Comparison of ENCODE assay signal across 8 mouse cellular contexts in the genomic region with DNA sequence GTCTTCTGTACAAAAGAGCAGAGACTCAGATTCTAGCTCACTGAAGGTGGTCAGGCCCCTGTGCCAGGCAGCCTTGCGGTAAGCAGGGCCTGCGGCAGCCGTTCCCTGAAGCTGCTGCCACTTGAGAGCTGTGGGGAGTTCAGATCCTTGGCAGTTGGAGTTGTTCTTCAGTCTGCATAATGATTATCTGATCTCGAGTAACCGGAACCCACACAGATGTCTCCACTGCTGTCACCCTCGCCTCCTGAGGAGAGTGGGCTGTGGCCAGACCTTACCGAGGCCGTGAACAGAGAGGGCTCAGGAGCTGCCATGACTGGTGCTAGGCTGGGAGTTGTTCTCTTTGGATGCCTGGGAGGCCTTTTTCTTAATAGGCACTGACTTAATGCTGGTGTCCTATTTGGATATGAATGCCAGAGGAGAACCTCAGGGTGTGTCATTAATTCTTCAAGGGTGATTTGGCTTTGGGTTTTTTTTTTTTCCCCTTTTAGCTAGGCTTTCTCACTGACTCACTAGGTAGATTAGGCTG. TPM values are rescaled to one million over a fixed set of nuclear protein-coding genes. Genes with fewer than 3 reads are reported as not detected.
DNase-seq lines count a peak whose midpoint lies in the region; ATAC-seq and TF ChIP-seq lines count a peak whose summit lies in the region.
"Had no signal": no experiment of that assay in that cellular context is flagged by ENCODE, and none has a peak within 500 bp of the region (broad histone marks: within the 10 kb centered on the region; RNA-seq: fewer than 3 reads in every experiment).

No protein-coding gene starts in this region.

- H3K27me3 ChIP-seq in forebrain, embryonic 10.5 days (ENCODE audit: poor library complexity, severe bottlenecking) = no peaks in the 10 kb centered on the region
- no peaks in the 10 kb centered on the region for H3K27me3 ChIP-seq in myocyte (ENCODE audit: control insufficient read depth, insufficient read depth, insufficient read length)
- no peaks in the 10 kb centered on the region for H3K27me3 ChIP-seq in kidney, embryonic 16.5 days (ENCODE audit: insufficient read depth, low read length)
- H3K27me3 ChIP-seq: limb, embryonic 15.5 days had no signal

- H3K9ac ChIP-seq in kidney, embryonic 16.5 days (replicated peaks; ENCODE audit: low read length) = no peak overlapping the region
- H3K9ac ChIP-seq: limb, embryonic 15.5 days had no signal

- DNase-seq in left cerebral cortex, postnatal 4 days = peak; percentile 36
- no peak for DNase-seq in left cerebral cortex, adult 18-20 months (ENCODE audit: low spot score in 2 of 2)
- peak; percentile 85 for DNase-seq in brain, adult 2 months (ENCODE audit: low read depth, low spot score)
- no peak for DNase-seq in forebrain, embryonic 10.5 days (ENCODE audit: extremely low spot score, low spot score)
- DNase-seq in urinary bladder, postnatal 10 days (ENCODE audit: low spot score) = no peak

- ATAC-seq in kidney, embryonic 16.5 days (ENCODE audit: low FRiP score, low TSS enrichment) = no peak

- 73% methylated on average over 8 of the region's 8 CpGs for WGBS in forebrain, embryonic 10.5 days
- WGBS in kidney, embryonic 16.5 days = 42% methylated on average over 8 of the region's 8 CpGs

- TF ChIP-seq POLR2A in myocyte (IDR thresholded peaks at IDR 0.05; ENCODE audit: insufficient read length, low read depth) = no peak

- intact Hi-C loops in left cerebral cortex, postnatal 4 days (cut with DNase I) = no loop called here

- H3K4me1 ChIP-seq in forebrain, embryonic 10.5 days = peaks cover 55% of the 10 kb centered on the region
- peaks cover 48% of the 10 kb centered on the region for H3K4me1 ChIP-seq in kidney, embryonic 16.5 days (ENCODE audit: insufficient read depth, low read length)

- peaks cover 100% of the 10 kb centered on the region for H3K36me3 ChIP-seq in forebrain, embryonic 10.5 days (replicated peaks)
- H3K36me3 ChIP-seq in myocyte (ENCODE audit: control insufficient read depth, insufficient read depth) = peaks cover 33% of the 10 kb centered on the region
- H3K36me3 ChIP-seq in kidney, embryonic 16.5 days (ENCODE audit: insufficient read depth, low read length) = peaks cover 57% of the 10 kb centered on the region

- peak overlapping the region; percentile 17; the same call in 1 of the 2 replicates for H3K27ac ChIP-seq in forebrain, embryonic 10.5 days
- no peak overlapping the region for H3K27ac ChIP-seq in kidney, embryonic 16.5 days (ENCODE audit: low read length)
- H3K27ac ChIP-seq: limb, embryonic 15.5 days had no signal

- H3K9me3 ChIP-seq in forebrain, embryonic 10.5 days = no peaks in the 10 kb centered on the region
- H3K9me3 ChIP-seq in kidney, embryonic 16.5 days (ENCODE audit: low read length) = no peaks in the 10 kb centered on the region
- H3K9me3 ChIP-seq: limb, embryonic 15.5 days had no signal

- peak overlapping the region; percentile 9; the same call in 1 of the 2 replicates for H3K4me3 ChIP-seq in forebrain, embryonic 10.5 days
- H3K4me3 ChIP-seq in myocyte = no peak overlapping the region
- H3K4me3 ChIP-seq in kidney, embryonic 16.5 days (ENCODE audit: low read length) = no peak overlapping the region
- H3K4me3 ChIP-seq: limb, embryonic 15.5 days had no signal

- peaks cover 81% of the 10 kb centered on the region for H3K79me2 ChIP-seq in myocyte (ENCODE audit: control insufficient read depth, insufficient read depth)

- H3ac ChIP-seq in myocyte (ENCODE audit: control insufficient read depth, insufficient read length) = no peak overlapping the region

- peak overlapping the region; percentile 67 for H3K4me2 ChIP-seq in myocyte (ENCODE audit: low read depth)
- no peak overlapping the region for H3K4me2 ChIP-seq in kidney, embryonic 16.5 days (replicated peaks; ENCODE audit: low read depth, low read length)
- H3K4me2 ChIP-seq: limb, embryonic 15.5 days had no signal

TF ChIP-seq in myocyte, 11 proteins besides CTCF, POLR2A, EP300 and RAD21:
- no peak for TF ChIP-seq CEBPB (IDR thresholded peaks at IDR 0.05; ENCODE audit: insufficient read depth, poor library complexity, severe bottlenecking)
- no peak for TF ChIP-seq MAX (IDR thresholded peaks at IDR 0.05; ENCODE audit: low read depth)
- peak in 1 of 3 experiments; percentile 30 for TF ChIP-seq MYOD1 (IDR thresholded peaks at IDR 0.05; ENCODE audit: control insufficient read depth in 1 of 3, insufficient read length in 2 of 3, low read depth in 2 of 3)
- peak in 2 of 3 experiments; percentile 23 to 62 for TF ChIP-seq MYOG (IDR thresholded peaks at IDR 0.05; ENCODE audit: control insufficient read depth in 1 of 3, insufficient read depth in 1 of 3, insufficient read length in 2 of 3, low read depth in 2 of 3)

RNA-seq across cellular contexts. Expression of a gene that starts 8.6 kb away (rescaled TPM):
- total RNA-seq in left cerebral cortex, postnatal 4 days (2021) = 100 to 1,000 TPM; 212 to 227 TPM
- total RNA-seq in left cerebral cortex, adult 18-20 months (2021) = 100 to 1,000 TPM; 190 to 202 TPM
- polyA plus RNA-seq in forebrain, embryonic 10.5 days (2016; fragmentation: Nextera tagmentation; extraction: Ambion mirVana) = 337 and 341 TPM in 2 replicates
- polyA plus RNA-seq in myocyte (2012; fragmentation: generic; extraction: Trizol) = 136 TPM
- polyA plus RNA-seq in kidney, embryonic 16.5 days (2015; fragmentation: Nextera tagmentation; extraction: Ambion mirVana) = 269 and 277 TPM in 2 replicates

RNA-seq across cellular contexts. Expression of a gene that starts 26.1 kb away (rescaled TPM):
- 1 to 10 TPM in 1 of 2 experiments, not detected in 1; 1.2 TPM for total RNA-seq in left cerebral cortex, postnatal 4 days (2021)
- under 1 TPM; 0.82 to 0.84 TPM for total RNA-seq in left cerebral cortex, adult 18-20 months (2021)
- not detected in 2 replicates for polyA plus RNA-seq in forebrain, embryonic 10.5 days (2016; fragmentation: Nextera tagmentation; extraction: Ambion mirVana)
- not detected for polyA plus RNA-seq in myocyte (2012; fragmentation: generic; extraction: Trizol)
- polyA plus RNA-seq in kidney, embryonic 16.5 days (2015; fragmentation: Nextera tagmentation; extraction: Ambion mirVana) = 0.15 TPM in 1 of 2 replicates, not detected in the other

RNA-seq across cellular contexts. Expression of a gene that starts 39.9 kb away (rescaled TPM):
- total RNA-seq in left cerebral cortex, postnatal 4 days (2021) = 1 to 10 TPM in 1 of 2 experiments, under 1 TPM in 1; 0.84 to 1.2 TPM
- total RNA-seq in left cerebral cortex, adult 18-20 months (2021) = 1 to 10 TPM; 2.6 to 4.3 TPM
- 13.7 and 14.7 TPM in 2 replicates for polyA plus RNA-seq in forebrain, embryonic 10.5 days (2016; fragmentation: Nextera tagmentation; extraction: Ambion mirVana)
- polyA plus RNA-seq in myocyte (2012; fragmentation: generic; extraction: Trizol) = 0.08 TPM
- polyA plus RNA-seq in kidney, embryonic 16.5 days (2015; fragmentation: Nextera tagmentation; extraction: Ambion mirVana) = 14.5 and 14.6 TPM in 2 replicates

Comparison
In these comparisons a context has a peak if more than half of its experiments do, and no peak if none do; other contexts are left out.
1. DNase-seq: peak in left cerebral cortex, postnatal 4 days (single experiment) and brain, adult 2 months (single experiment); none in left cerebral cortex, adult 18-20 months (0 of 2), forebrain, embryonic 10.5 days (single experiment) and urinary bladder, postnatal 10 days (single experiment).
2. RNA of a gene that starts 39.9 kb away (polyA plus RNA-seq): 13.7 to 14.7 TPM in forebrain, embryonic 10.5 days and 14.5 to 14.6 TPM in kidney, embryonic 16.5 days; 0.08 TPM in myocyte (single experiment); every median in the first group is over 10 times any median in the second.